Mouse (Mus musculus): ENCODE measurements around the gene Tmem59l. TPM values are rescaled to one million over a fixed set of nuclear protein-coding genes. Genes with fewer than 3 reads are reported as not detected.

The Tmem59l gene
- polyA plus RNA-seq (2015; fragmentation: Nextera tagmentation; extraction: Ambion mirVana): 0.45 and 0.76 TPM in 2 replicates

GRCm38 (mm10) chr8:70486941-70487520 lies at the start of gene Tmem59l:
Tmem59l (minus strand) TSS chr8:70487358.
- no peaks in the 10 kb centered on the region for H3K36me3 ChIP-seq
- 6% methylated on average over 33 of the region's 33 CpGs for WGBS
- peaks cover 100% of the 10 kb centered on the region for H3K27me3 ChIP-seq (replicated peaks)
- H3K4me3 ChIP-seq: peak within 1 kb of the TSS; percentile 48
- no peak within 1 kb of the TSS for H3K27ac ChIP-seq (replicated peaks)
- H3K9me3 ChIP-seq: no peaks in the 10 kb centered on the region
- H3K4me1 ChIP-seq: peaks cover 36% of the 10 kb centered on the region
- H3K9ac ChIP-seq: peak within 1 kb of the TSS; percentile 56
- no peak for ATAC-seq (ENCODE audit: extremely low read depth, insufficient number of reproducible peaks, low FRiP score, low TSS enrichment)
- H3K4me2 ChIP-seq: peak within 1 kb of the TSS; percentile 69

DNA sequence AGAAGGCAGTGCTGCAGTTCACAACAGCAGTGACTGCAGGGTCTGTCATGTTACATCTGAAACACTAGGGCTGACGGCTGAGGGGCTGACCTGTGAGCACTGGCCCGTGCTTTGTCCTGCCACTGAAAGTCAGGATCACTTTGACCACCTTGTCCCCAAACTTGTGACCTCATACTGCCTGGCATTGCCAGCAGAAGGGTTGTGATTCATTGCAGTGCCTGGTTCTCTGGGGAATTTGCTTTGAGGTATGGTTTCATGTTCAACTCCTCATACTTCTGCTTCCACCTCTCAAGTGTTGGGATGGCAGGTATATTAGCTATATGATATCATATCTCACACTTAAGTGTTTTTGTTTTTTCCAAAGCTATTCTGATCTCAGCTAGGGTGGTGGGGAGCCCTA lies 48.5 kb upstream of the Tmem59l start:
- no peak overlapping the region for H3K4me3 ChIP-seq
- 60% methylated on average over 2 of the region's 2 CpGs for WGBS
- no peaks in the 10 kb centered on the region for H3K27me3 ChIP-seq (replicated peaks)
- H3K36me3 ChIP-seq: peaks cover 69% of the 10 kb centered on the region
- H3K4me1 ChIP-seq: peaks cover 25% of the 10 kb centered on the region
- no peak for ATAC-seq (ENCODE audit: extremely low read depth, insufficient number of reproducible peaks, low FRiP score, low TSS enrichment)
- no peak overlapping the region for H3K4me2 ChIP-seq
- no peaks in the 10 kb centered on the region for H3K9me3 ChIP-seq
- H3K9ac ChIP-seq: no peak overlapping the region
- H3K27ac ChIP-seq (replicated peaks): no peak overlapping the region

- no peaks in the 10 kb centered on the region for H3K9me3 ChIP-seq
- no peak overlapping the region for H3K4me2 ChIP-seq
- H3K27ac ChIP-seq (replicated peaks): no peak overlapping the region
- H3K4me3 ChIP-seq: no peak overlapping the region
- no peak overlapping the region; the same call in 1 of the 2 replicates for H3K9ac ChIP-seq
- WGBS: 75% methylated on average over 3 of the region's 3 CpGs
- no peak for ATAC-seq (ENCODE audit: extremely low read depth, insufficient number of reproducible peaks, low FRiP score, low TSS enrichment)
- peaks cover 74% of the 10 kb centered on the region for H3K36me3 ChIP-seq
- peaks cover 20% of the 10 kb centered on the region for H3K4me1 ChIP-seq
- H3K27me3 ChIP-seq (replicated peaks): no peaks in the 10 kb centered on the region
Observed at GRCm38 (mm10) chr8:70535221-70535620, 48.1 kb upstream of the Tmem59l start.

- no peak for ATAC-seq (ENCODE audit: extremely low read depth, insufficient number of reproducible peaks, low FRiP score, low TSS enrichment)
- Histone ChIP-seq H3K4me1 (peaks cover 23% of the 10 kb centered on the region), H3K36me3 (peaks cover 83% of the 10 kb centered on the region), H3K27ac (replicated peaks) (no peak overlapping the region), H3K4me3 (no peak overlapping the region), H3K27me3 (replicated peaks) (no peaks in the 10 kb centered on the region), H3K4me2 (no peak overlapping the region), H3K9ac (peak overlapping the region; percentile 15; the same call in 1 of the 2 replicates), H3K9me3 (no peaks in the 10 kb centered on the region)
- 92% methylated on average over 12 of the region's 12 CpGs for WGBS
Observed at GRCm38 (mm10) chr8:70534281-70534680, 47.1 kb upstream of the Tmem59l start.

- Histone ChIP-seq H3K4me2 (no peak overlapping the region), H3K27ac (replicated peaks) (no peak overlapping the region), H3K4me1 (peaks cover 39% of the 10 kb centered on the region), H3K9me3 (no peaks in the 10 kb centered on the region), H3K36me3 (peaks cover 61% of the 10 kb centered on the region), H3K27me3 (replicated peaks) (no peaks in the 10 kb centered on the region), H3K9ac (no peak overlapping the region), H3K4me3 (no peak overlapping the region)
- WGBS: 98% methylated on average over 2 of the region's 2 CpGs
- ATAC-seq (ENCODE audit: extremely low read depth, insufficient number of reproducible peaks, low FRiP score, low TSS enrichment): no peak
Observed at GRCm38 (mm10) chr8:70530314-70530713, 43.2 kb upstream of the Tmem59l start.

GRCm38 (mm10) chr8:70529741-70530161 lies 42.6 kb upstream of the Tmem59l start:
- peaks cover 56% of the 10 kb centered on the region for H3K36me3 ChIP-seq
- H3K27ac ChIP-seq (replicated peaks): no peak overlapping the region
- no peaks in the 10 kb centered on the region for H3K9me3 ChIP-seq
- H3K9ac ChIP-seq: peak overlapping the region; percentile 40; the same call in 1 of the 2 replicates
- no peak for ATAC-seq (ENCODE audit: extremely low read depth, insufficient number of reproducible peaks, low FRiP score, low TSS enrichment)
- 0 out of 2 replicates have a peak overlapping the region, but pooled peaks have one; percentile 92 for H3K4me3 ChIP-seq
- 89% methylated on average over 3 of the region's 3 CpGs for WGBS
- no peaks in the 10 kb centered on the region for H3K27me3 ChIP-seq (replicated peaks)
- peaks cover 34% of the 10 kb centered on the region for H3K4me1 ChIP-seq
- no peak overlapping the region; the same call in 1 of the 2 replicates for H3K4me2 ChIP-seq

- no peak for ATAC-seq (ENCODE audit: extremely low read depth, insufficient number of reproducible peaks, low FRiP score, low TSS enrichment)
- Histone ChIP-seq H3K4me1 (peaks cover 30% of the 10 kb centered on the region), H3K36me3 (peaks cover 51% of the 10 kb centered on the region), H3K9ac (peak overlapping the region; percentile 40; the same call in 1 of the 2 replicates), H3K9me3 (no peaks in the 10 kb centered on the region), H3K4me2 (peak overlapping the region; percentile 81; the same call in 1 of the 2 replicates), H3K4me3 (peak overlapping the region; percentile 92; the same call in 1 of the 2 replicates), H3K27ac (replicated peaks) (no peak overlapping the region), H3K27me3 (replicated peaks) (no peaks in the 10 kb centered on the region)
- WGBS: 77% methylated on average over 5 of the region's 5 CpGs
Observed at GRCm38 (mm10) chr8:70529299-70529698, 42.1 kb upstream of the Tmem59l start.

- no peaks in the 10 kb centered on the region for H3K27me3 ChIP-seq (replicated peaks)
- H3K36me3 ChIP-seq: peaks cover 41% of the 10 kb centered on the region
- H3K27ac ChIP-seq (replicated peaks): peak overlapping the region; percentile 89
- peak overlapping the region; percentile 98 for H3K9ac ChIP-seq
- peak overlapping the region; percentile 81 for H3K4me2 ChIP-seq
- peaks cover 35% of the 10 kb centered on the region for H3K4me1 ChIP-seq
- peak overlapping the region; percentile 92 for H3K4me3 ChIP-seq
- WGBS: 19% methylated on average over 13 of the region's 13 CpGs
- ATAC-seq (ENCODE audit: extremely low read depth, insufficient number of reproducible peaks, low FRiP score, low TSS enrichment): no peak
- no peaks in the 10 kb centered on the region for H3K9me3 ChIP-seq
Observed at GRCm38 (mm10) chr8:70528182-70528797, 41.1 kb upstream of the Tmem59l start.

DNA sequence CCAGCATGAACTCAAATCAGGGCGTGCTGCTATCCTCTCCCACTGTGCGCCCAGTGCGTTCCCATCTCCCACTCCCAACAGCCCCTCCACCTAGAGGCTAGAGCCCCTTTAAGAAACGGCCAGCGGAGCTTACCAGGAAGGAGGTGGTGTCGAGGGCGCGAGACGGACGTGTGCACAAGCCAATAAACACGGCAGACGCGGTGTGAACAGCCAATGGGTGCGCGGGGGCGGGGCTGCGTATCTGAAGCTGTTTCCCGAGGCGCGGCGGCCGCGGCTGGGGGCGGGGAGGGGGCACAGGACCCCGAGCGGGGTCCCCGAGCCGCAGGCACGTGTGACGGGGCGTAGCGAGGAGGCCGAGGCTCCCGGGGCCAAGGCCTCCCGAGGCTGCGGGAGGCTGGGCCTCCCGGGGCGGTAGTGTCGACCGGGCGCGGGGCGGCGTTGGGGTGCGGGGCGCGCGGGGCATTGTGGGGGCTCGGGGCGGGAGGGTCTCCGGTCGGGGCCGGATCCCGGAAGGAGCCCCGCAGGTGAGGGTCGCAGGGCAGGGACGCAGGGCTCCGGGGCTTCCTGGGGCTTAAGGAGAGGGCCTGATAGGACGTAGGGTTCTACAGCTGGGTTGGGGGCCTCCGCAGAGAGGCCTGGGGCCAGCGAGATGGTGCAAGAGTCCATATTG lies 40.5 kb upstream of the Tmem59l start, which contains the start of the genes Fkbp8 and Kxd1:
Gene Fkbp8 (plus strand): TSS at position 213 of the 670 bp plus-strand sequence.
Gene Kxd1 (minus strand): TSS at position 445 of the 670 bp plus-strand sequence.
- ATAC-seq (ENCODE audit: extremely low read depth, insufficient number of reproducible peaks, low FRiP score, low TSS enrichment): peak; percentile 81
- under 1% methylated on average over 58 of the region's 61 CpGs for WGBS

GRCm38 (mm10) chr8:70527111-70527511 lies 40.0 kb upstream of the Tmem59l start:
- Histone ChIP-seq H3K36me3 (peaks cover 29% of the 10 kb centered on the region), H3K27ac (replicated peaks) (peak overlapping the region; percentile 89), H3K9ac (peak overlapping the region; percentile 98), H3K9me3 (no peaks in the 10 kb centered on the region), H3K27me3 (replicated peaks) (no peaks in the 10 kb centered on the region), H3K4me2 (peak overlapping the region; percentile 81), H3K4me3 (peak overlapping the region; percentile 92), H3K4me1 (peaks cover 41% of the 10 kb centered on the region)
- WGBS: 3% methylated on average over 8 of the region's 8 CpGs
- ATAC-seq (ENCODE audit: extremely low read depth, insufficient number of reproducible peaks, low FRiP score, low TSS enrichment): no peak

More for the DNA sequence above, 40.5 kb upstream of the Tmem59l start, which contains the start of the genes Fkbp8 and Kxd1:
- H3K9ac ChIP-seq: peak within 1 kb of the TSS; percentile 98
- peak within 1 kb of the TSS; percentile 81 for H3K4me2 ChIP-seq
- no peaks in the 10 kb centered on the region for H3K27me3 ChIP-seq (replicated peaks)
- peaks cover 37% of the 10 kb centered on the region for H3K4me1 ChIP-seq
- peak within 1 kb of the TSS; percentile 92 for H3K4me3 ChIP-seq
- peaks cover 35% of the 10 kb centered on the region for H3K36me3 ChIP-seq
- H3K27ac ChIP-seq (replicated peaks): peak within 1 kb of the TSS; percentile 89
- no peaks in the 10 kb centered on the region for H3K9me3 ChIP-seq
